ENCODE assay signal across 8 mouse cellular contexts in genomic region chr4:87401316-87402172, GRCm38 (mm10).
DNase-seq lines count a peak whose midpoint lies in the region; ATAC-seq and TF ChIP-seq lines count a peak whose summit lies in the region.

No protein-coding gene starts in this region.

- no peaks in the 10 kb centered on the region for H3K9me3 ChIP-seq in embryonic facial prominence, embryonic 10.5 days
- no peaks in the 10 kb centered on the region for H3K9me3 ChIP-seq in kidney, postnatal 0 days (replicated peaks; ENCODE audit: low read length)
- H3K9me3 ChIP-seq in liver, embryonic 12.5 days (replicated peaks) = no peaks in the 10 kb centered on the region

- ATAC-seq in cerebellum, adult (ENCODE audit: insufficient number of reproducible peaks, low FRiP score, low TSS enrichment) = peak; percentile 91
- ATAC-seq in kidney, postnatal 0 days (replicated peaks; ENCODE audit: low FRiP score, low read depth) = no peak
- ATAC-seq in liver, embryonic 12.5 days = no peak

- WGBS in embryonic facial prominence, embryonic 10.5 days = 61% methylated on average over 20 of the region's 20 CpGs
- WGBS in kidney, postnatal 0 days = 14% methylated on average over 20 of the region's 20 CpGs
- WGBS in liver, embryonic 12.5 days (ENCODE audit: insufficient replicate concordance) = 51% methylated on average over 20 of the region's 20 CpGs

- no peak for DNase-seq in cerebellum, postnatal 4 days (ENCODE audit: low spot score in 2 of 2)
- peak; percentile 47 for DNase-seq in embryonic facial prominence, embryonic 10.5 days (ENCODE audit: low spot score)
- DNase-seq in heart, adult 8-10 months (ENCODE audit: low spot score) = peak; percentile 30
- peak; percentile 56 for DNase-seq in kidney, postnatal 0 days (ENCODE audit: low spot score)
- peak; percentile 47 to 56 for DNase-seq in right cerebral cortex, adult 2 months (ENCODE audit: low spot score in 2 of 2)
- no peak for DNase-seq in ovary, postnatal 14 days (ENCODE audit: low spot score)

- TF ChIP-seq CTCF in kidney, postnatal 0 days (IDR thresholded peaks at IDR 0.05; ENCODE audit: low read depth) = no peak

- H3K27ac ChIP-seq in embryonic facial prominence, embryonic 10.5 days (replicated peaks) = peak overlapping the region; percentile 44
- H3K27ac ChIP-seq in kidney, postnatal 0 days = no peak overlapping the region
- H3K27ac ChIP-seq in liver, embryonic 12.5 days = no peak overlapping the region

- peak overlapping the region; percentile 47 for H3K4me2 ChIP-seq in kidney, postnatal 0 days (ENCODE audit: low read length)
- H3K4me2 ChIP-seq in liver, embryonic 12.5 days = peak overlapping the region; percentile 8; the same call in 1 of the 2 replicates

- H3K4me3 ChIP-seq in embryonic facial prominence, embryonic 10.5 days = no peak overlapping the region
- no peak overlapping the region for H3K4me3 ChIP-seq in kidney, postnatal 0 days (replicated peaks; ENCODE audit: low read depth, low read length)
- H3K4me3 ChIP-seq in liver, embryonic 12.5 days = no peak overlapping the region

- H3K27me3 ChIP-seq in embryonic facial prominence, embryonic 10.5 days (replicated peaks; ENCODE audit: low read depth, poor library complexity, severe bottlenecking) = no peaks in the 10 kb centered on the region
- no peaks in the 10 kb centered on the region for H3K27me3 ChIP-seq in kidney, postnatal 0 days (ENCODE audit: insufficient read depth, low read length)
- H3K27me3 ChIP-seq in liver, embryonic 12.5 days (replicated peaks) = no peaks in the 10 kb centered on the region

- no peak overlapping the region for H3K9ac ChIP-seq in kidney, postnatal 0 days (ENCODE audit: low read depth, low read length)
- no peak overlapping the region for H3K9ac ChIP-seq in liver, embryonic 12.5 days

- no peaks in the 10 kb centered on the region for H3K36me3 ChIP-seq in embryonic facial prominence, embryonic 10.5 days (replicated peaks)
- no peaks in the 10 kb centered on the region for H3K36me3 ChIP-seq in kidney, postnatal 0 days (ENCODE audit: insufficient read depth, low read length)
- H3K36me3 ChIP-seq in liver, embryonic 12.5 days = no peaks in the 10 kb centered on the region

- peaks cover 25% of the 10 kb centered on the region for H3K4me1 ChIP-seq in embryonic facial prominence, embryonic 10.5 days
- 0 out of 2 replicates have a peak, but pooled peaks cover 10% of the 10 kb centered on the region for H3K4me1 ChIP-seq in kidney, postnatal 0 days (replicated peaks; ENCODE audit: insufficient read depth, low read length)
- no peaks in the 10 kb centered on the region for H3K4me1 ChIP-seq in liver, embryonic 12.5 days

Comparison
In these comparisons a context has a peak if more than half of its experiments do, and no peak if none do; other contexts are left out.
1. DNase-seq: peak in embryonic facial prominence, embryonic 10.5 days (single experiment), heart, adult 8-10 months (single experiment), kidney, postnatal 0 days (single experiment) and right cerebral cortex, adult 2 months (2 of 2); none in cerebellum, postnatal 4 days (0 of 2) and ovary, postnatal 14 days (single experiment).